Mouse (Mus musculus) ovary, adult 18-20 months (tissue): ENCODE measurements around the gene Iqck.

Experiments
- DNase-seq: peaks from one replicate; pipeline ENCODE4 v3.0.0; 2022; ENCODE audit warnings: low spot score, mixed read lengths

Gene Iqck

DNA sequence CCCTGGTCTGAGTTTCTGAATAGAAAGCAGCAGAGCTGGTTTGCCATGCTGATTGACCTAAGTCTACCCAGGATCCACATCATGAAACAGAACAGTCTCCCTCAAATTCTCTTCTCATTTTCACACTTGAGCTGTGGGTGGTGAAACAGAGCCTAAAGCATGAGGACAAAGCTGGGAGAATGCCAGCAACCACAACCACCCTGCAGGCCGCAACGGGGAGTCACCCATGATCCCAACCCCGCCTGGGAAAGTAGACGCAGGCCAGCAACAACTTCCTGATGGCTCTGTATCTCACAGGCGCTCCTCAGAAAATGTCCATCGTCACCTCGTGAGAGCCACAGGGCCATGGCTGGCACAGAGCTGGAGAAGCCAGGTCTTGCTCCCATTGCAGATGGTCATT is 4.0 kb upstream of the Iqck start:
- peak; percentile 50 for DNase-seq

DNA sequence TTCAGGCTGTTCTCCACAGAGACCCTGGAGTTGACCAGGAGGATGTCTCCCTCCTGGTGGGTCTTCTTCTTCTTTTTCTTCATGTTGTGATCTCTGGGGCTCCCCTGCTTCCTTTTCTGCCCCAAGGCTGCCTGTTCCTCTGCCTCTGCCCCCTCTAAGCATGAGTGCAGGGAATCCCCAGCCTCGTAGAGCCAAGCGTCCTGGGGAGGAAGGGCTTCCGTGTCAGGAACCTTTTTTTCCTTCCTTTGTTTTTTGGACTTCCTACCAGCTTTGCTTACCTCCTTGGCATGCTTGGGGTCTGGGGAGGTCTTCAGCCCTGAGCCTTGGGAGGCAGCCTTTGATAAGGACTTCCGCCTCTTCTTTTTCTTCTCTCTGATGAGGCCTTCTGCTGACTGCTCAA is 2.9 kb upstream of the Iqck start:
- no peak for DNase-seq

DNA sequence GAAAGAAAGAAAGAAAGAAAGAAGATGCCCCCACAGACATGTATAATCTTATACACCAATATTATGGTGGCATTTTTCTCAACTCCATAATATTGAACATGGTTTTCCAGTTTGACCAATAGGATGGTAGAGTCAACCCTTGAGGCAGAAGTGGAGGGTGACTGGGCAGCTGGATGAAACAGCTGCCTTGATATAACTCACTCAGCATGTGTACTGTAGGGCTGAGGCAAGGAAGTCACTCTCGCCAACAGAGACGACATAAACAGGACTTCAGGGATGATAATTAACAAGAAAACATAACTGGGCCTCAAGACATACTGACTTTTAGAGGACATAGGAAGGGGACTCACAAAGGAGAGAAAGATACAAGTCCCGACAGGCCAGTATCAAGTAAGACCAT is 946 bp upstream of the Iqck start:
- no peak for DNase-seq

DNA sequence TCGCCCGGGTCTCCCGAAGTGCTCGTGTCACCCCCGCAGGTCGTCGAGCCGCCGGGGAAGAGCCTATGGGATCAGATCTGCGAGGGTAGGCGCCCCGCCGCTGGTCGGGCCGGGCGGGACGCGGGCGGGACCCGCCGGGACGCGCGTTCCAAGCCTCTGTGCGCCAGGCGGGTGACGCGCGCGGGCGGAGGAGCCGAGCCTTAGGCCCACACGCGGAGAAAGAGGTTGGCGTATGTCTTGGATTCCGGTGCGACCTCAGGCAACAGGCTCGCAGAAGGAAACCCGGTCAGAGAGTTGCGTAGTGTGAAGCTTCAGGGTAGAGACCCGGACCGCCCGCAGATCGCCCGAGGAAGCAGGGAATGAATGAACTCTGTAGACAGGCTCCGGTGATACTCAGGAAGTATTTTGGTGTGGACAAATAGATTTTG is 339 bp downstream of the Iqck start, which contains the start of gene Knop1:
TSS of gene Knop1 (minus strand) at position 378 of the 428 bp plus-strand sequence.
- no peak for DNase-seq

DNA sequence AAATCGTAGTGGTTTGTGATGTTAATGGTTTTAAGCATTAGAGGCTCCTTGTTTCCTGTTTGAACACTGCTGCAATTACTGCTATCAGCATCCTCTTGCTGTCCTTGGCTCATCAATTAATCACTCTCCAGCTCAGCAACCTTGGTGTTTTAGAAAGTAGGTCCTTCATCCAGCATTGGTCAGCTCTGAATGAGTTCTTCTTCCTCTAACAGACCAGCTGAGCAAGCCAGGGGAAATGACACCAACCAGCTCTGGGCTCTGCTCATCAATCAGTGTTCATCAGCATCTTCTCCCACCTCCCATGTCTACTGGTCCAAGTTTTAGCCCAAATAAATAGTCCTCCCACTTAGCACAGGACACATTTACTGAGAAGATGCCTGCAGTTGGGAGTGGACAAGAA is 3.1 kb downstream of the Iqck start:
- DNase-seq = no peak

DNA sequence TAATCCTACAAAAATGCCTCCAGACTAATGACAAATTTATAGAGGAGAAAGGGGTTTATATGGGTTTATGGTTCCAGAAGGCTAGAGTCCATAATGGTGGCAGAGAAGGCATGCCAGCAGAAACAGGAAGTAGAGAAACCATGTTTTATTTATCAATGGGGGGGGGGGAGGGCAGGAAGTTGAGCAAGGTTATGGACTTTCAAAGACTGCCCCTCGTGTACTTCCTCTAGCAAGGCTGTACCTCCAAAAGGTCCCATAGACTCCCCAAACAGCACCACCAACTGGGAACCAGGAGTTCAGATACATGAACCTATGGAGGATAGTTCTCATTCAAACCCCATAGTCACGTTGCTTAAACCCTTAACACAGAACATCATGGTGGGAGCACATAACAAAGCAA is 9.8 kb downstream of the Iqck start:
- DNase-seq = no peak

DNA sequence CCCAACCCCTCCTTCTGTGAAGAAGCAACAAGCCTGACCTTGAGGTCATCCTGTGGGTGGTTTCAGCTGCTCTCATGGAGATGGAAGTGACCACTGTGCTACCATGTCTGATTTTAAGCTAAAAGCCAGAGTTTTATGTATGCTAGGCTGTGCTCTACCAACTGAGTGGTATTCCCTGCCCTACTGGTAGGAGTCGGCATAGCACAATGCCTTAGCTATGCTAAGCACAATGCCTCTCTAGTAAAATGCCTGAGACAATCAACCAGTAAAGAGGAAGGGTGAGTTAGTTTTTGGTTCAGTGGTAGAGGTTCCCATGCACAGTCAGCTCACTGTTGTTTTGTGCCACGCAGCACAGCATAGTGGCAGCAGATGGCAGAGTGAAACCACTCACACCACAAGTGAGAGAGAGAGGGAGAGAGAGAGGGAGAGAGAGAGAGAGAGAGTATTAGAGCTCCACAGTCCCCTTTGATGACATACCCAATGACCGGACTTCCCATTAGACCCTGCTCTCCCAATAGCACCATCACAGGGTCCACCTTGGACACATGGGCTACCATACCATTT is 24.0 kb downstream of the Iqck start:
- no peak for DNase-seq

DNA sequence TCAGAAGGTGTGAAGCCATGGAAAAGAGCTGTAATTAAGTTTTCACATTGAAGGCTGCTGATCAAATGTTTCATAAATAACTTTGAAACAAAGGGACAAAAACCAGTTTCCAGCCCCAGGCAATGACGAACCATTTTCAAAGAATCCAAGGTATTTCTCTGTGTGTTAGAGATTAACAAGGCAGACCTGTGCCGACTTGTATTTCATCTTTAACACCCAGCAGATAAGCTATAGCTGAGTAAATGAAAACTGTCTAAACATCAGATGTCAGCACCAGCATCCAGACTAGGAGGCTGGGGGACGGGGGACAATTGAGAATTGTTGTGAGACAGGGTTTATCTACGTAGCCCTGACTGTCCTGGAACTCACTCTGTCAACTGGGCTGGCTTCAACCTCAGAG is 28.4 kb downstream of the Iqck start:
- DNase-seq = no peak

DNA sequence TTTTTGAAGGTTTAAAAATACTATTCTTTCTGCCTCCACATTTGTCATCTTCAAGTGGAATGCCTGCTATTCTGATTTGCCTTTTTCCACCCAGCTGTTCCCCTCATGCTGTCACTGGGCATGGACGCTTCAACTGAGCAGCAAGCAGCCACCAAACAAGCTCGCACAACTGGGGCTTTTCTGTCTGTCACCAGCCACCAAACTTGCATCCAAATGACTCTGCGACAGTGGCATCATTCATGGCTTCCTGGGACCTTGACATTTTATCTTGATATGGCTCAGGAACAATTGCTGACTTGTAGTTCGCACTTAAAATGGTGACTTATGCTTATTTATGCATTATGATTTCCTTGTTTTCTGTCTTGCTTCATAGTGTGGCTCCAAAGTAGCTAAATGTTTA is 29.4 kb downstream of the Iqck start:
- DNase-seq = no peak

DNA sequence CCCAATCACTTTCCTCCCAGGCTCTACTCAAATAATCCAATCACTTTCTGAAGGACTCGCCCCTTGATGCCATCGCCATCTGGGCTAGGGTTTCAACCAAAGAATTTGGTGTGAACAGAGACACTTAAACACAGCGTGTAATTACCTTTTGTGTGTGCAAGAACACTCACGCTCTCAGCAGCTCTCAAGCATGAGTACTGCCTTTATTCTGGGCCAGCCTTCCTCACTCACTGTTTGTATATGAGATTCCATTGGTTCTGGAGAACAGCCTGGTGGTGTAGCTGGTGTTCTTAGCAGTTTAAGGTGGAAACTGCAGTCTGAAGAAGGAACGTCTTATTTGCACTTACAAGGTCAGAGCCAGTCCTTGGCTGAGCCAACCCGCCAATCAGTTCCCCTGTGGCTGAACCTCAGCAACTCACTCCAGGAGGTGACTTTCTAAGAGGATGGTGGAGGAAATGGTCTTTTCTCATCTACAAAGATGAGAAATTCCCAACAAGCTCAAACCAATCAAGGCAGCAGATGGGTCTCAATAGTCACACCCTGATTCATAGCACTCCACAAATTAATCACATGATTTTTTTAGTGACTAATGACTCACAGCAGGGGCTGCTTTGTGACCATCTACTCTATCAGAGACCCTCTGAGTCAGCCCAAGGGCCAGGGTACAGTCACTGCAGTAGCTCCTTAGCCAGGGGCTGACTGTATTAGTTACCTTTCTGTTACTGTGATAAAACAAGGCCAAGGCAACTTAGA is 31.9 kb downstream of the Iqck start:
- DNase-seq = no peak

DNA sequence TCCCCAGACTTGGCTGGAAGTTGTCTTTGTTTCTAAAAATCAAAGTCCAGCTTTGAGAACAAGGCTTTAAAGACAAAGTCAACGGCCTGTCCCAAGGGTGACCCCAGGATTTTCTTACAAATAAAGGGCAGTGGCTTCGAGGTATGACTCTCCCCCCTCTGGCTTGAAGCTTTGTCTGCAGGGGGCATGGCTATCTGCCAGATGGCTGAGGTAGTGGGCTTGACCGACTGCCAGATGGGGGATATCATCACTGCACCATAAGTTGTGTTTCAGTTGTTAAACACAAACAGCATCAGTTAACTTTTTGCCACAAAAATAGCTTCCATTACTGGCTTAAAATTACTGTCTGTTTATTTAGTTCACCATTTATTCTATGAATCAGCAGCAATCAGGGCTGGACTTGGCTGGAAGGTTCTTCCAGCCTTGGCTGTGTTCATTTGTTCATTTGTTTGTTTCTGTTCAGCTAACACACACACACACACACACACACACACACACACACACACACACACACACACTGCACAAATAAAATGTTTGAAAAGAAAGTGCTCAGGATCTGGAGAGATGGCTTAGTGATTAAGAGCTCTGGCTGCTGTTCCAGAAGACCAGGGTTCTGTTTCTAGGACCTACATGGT is 33.6 kb downstream of the Iqck start:
- no peak for DNase-seq

DNA sequence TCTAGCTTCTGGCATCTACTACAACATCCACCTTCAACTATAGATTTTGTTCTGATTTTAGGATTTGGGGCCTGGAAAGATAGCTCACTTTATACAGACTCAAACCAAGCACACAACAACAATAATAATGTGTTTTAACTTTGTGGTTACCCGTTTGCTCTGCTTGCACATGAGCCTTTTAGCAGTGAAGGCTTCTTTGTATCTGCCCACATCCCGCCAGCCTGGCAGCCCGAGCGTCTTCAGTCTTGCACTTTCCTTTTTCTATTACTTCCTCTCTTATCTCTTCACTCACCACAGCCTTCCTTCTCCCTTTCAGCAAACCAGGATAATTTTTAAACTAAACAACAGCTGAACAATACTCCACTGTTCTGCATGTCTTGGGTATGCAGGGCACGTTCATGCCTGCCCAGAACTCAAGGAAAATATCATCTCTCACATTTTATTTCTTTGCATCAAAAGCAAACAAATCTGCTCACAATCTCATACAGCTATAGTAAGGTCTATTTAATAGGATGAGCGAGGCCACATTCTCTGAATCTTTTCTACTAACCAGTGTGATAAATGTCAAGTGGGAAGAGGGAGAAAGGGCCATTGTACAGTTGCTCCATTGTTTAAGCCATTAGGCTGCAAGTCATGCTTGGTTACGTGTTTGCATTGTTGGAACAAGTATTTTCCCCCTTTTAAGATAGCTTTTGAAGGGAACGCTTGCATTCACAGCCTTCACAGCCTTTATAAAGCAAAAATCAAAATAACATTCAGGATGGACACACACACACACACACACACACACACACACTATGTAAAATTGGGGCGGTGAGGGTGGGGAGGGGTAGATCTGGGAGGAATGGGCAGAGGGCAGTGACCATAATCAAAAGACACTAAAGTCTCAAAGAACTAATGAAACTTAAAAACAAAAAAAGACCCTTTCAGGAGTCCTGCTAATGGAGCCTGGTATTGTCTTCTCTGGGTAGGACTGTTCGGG is 40.2 kb downstream of the Iqck start:
- DNase-seq = no peak

DNA sequence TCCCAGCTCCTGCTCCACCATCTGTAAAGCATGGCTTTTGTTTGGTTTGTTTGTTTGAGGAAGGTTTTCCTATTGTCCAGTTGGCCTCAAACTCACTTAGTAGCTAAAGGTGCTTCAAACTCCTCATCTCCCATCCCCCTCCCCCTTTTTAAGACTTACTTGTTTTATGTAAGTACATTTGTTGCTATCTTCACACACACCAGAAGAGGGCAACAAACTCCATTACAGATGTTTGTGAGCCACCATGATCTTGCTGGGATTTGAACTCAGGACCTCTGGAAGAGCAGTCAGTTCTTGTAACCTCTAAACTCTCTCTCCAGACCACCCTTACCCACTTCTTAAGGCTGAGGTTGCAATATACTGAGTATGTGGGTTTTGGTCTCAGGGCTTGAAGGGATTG is 42.5 kb downstream of the Iqck start:
- no peak for DNase-seq

DNA sequence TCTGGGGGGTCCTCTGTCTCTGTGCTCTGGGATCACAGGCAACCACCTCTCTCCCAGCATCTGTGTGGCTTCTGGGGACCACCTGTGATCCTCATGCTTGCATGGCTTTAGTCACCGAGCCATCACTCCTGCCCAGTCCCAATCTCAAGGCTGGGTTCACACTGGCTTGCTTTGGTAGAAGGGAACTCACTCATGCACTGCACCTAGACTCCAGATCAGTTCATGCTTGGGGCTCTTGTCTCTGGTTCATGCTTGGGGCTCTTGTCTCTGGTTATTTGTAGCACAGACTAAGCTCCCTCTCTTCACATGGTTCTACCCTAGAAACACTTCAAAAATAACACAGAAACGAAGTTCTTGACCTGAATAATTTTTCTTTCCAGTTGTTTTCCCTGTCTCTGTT is 44.5 kb downstream of the Iqck start:
- DNase-seq = no peak

DNA sequence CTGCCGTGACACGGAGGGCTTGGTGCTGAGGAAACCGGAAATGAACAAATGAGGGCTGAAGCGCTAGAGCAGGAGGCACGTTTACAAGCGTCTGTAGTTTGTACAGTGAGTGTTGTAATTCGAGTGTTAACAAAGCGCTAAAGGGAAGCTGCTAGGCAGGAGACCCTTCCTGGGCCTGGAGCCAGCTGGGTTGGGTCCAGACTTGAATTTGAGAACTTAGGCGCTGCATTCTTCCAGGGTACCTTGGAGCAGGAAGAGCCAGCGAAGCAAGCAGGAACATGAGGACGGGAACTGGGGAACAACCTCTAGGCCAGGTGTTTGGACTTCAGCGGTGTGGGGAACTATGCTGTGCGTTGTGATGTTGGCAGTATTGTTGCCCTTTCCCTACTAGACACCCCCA is 47.4 kb downstream of the Iqck start:
- peak; percentile 19 for DNase-seq

DNA sequence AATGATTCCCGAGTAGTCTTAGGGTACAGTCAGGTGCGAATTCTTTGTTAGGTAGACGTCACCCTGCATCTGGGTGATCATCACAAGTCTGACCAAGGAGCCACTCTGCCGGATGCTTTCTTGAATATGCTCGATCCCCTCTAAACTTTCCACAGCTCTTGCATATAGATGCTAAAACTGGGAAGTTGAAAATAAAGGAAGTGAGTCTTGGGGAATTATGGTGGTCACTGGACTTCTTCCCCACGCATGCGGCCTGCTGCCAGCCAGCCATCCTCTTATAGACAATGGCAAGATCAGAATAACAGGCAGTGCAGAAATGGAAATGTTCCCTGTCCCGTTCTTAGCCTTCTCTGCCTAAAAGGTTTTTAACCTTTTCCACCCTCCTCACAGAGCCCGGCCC is 48.3 kb downstream of the Iqck start:
- no peak for DNase-seq

DNA sequence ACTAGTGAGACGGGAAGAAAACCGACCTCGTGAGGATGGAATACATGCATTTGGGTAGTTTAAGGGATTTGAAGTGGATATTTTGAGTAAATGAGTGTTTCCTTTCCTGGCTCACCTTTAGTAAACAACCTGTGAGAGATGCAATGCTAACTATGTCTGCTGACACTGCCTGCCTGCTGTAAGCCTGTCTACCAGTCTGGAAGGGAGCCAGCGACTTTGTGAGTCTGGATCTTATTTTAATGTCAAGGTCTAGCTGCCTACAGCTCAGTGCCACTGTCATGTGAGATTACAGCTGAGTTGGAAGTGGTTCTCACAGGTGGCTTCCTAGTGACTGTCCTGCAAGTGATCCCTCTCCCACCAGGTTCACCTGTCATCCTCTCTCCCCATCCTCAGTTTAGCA is 49.0 kb downstream of the Iqck start:
- DNase-seq = no peak

DNA sequence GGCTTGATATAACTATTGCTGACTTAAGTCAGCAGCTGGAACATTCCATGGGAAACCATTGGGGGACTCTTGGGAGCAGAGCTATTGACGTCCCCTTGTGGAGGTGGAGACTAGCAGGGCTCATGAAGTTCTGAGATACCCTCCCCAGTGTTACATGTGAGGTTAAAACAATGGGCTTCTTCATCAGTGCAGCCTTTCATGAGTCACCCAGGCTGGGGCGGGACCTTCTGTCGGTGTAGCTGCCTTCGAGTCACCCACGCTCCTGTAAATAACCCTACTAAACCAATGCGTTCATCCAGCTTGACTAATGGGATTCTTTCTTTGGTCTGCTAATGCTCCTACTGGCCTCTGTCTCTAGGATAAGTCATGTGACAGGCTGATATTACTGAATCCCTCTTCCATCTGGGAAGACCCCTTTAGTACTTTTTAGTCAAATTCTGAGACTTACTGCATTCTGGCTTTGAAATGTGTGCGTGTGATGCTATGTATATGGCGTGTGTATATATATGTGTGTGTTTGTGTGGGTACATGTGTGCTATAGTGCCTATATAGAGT is 53.5 kb downstream of the Iqck start:
- no peak for DNase-seq

DNA sequence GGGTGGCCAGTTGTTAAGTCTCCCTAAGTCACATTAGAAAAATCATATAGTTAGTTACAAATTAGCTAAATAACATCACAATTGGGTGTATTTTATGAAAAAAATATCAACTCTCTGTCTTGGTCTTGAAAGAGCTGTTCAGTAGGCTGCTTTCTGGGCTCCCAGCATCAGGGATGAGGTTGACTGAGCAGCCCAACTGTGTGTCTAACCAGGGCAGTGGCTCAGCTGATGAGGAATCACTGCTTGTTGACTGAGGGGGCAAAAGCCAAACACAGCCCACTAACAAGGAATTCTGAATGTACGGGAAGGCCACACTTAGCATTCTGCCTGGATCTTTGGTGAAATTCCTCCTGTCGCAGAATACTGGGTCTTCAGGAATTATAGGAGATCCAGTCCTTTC is 54.9 kb downstream of the Iqck start:
- DNase-seq = no peak

DNA sequence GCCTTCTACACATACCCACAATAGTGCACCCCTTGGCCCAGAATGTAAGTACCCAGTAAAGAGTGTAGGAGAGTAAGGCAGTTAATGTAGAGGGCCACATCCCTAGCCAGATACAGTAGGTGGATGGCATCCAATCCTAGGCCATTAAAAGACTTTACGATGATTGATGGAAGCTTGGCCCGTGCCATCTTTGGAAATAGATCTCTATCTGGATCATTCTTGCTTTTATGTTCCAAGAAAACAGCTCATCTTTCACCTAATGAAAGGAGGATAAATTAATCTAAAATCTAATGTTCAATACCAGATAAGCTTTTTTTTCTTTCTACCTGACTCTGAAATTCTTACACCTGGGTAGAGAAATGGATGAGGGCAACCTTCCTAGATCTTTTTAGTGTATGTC is 55.6 kb downstream of the Iqck start:
- DNase-seq = no peak

DNA sequence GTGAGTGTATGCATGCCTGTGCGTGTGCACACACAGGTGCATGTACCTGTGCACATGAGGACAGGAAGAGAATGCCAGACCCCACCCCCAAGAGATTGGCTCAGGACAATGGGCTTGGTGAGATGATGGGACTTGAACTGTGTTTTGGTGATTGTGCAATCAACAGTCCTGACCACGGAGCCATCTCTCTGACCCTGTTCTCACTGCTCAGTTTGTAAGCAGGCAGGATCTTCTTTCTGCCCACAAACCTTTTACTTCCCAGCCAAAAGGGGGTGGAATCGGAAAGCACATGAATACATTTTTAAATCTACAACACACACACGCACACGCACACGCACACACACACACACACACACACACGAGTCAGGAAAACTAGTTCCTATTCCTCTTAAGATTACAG is 56.0 kb downstream of the Iqck start:
- DNase-seq = no peak

DNA sequence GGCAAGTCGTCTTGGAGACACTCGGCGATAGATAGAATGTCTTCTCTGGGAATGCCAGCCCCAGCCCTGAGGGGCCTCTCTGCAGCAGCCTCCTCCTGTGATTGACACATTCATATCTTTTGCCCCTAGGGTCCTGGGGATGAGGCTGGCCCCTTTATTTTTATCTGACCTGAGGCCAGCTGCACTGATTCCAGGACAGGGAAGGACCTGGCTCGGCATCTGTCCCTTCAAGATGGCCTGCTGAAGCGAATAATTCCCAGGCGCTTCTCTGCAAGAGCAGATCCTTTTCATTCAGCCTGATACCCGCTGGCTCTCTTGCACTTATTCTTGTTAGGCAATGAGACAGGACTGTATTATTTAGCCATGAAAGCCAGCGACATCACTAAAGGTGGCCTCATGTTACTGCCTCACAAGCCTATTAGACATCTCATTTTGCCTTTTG is 56.5 kb downstream of the Iqck start:
- DNase-seq = no peak
